Mouse (Mus musculus): ENCODE data around the gene Hist2h2be. TPM values are rescaled to one million over a fixed set of nuclear protein-coding genes. Genes with fewer than 3 reads are reported as not detected.
"Not testable (repeated sequence)": the region's sequence is repeated elsewhere in the genome, so short reads cannot be mapped to it uniquely, and the experiment has no call there.

The Hist2h2be gene
- polyA plus RNA-seq, 1 experiment from 2014 or later, result 3.5 TPM

DNA sequence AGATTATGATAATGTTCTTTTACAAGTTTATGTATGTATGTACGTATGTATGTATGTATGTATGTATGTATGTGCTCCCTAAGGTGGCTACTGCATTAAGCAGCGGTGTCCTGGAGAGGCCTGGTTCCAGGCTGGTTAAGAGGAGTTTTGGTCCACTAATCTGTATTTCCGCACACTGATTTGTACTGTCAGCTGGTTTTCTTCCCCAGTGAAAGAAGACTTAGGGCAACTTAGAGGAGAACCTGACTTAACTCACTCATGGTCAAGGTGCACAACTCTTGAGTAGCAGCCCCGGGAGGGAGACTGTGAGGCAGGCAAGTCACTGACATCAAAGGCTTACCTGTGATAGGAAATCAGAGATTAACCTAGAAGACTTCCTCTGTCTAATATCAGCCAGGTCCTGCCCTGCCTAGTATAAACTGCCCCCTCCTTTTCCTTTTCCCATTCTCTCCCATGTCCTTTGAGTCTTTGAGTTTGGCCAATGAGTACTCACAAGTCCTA, 16.0 kb downstream of the Hist2h2be start:
- H3K27ac ChIP-seq, result peak overlapping the region; percentile 84; the same call in 1 of the 2 replicates
- H3K4me3 ChIP-seq, result peak overlapping the region; percentile 64
- H3K4me1 ChIP-seq, result peaks cover 15% of the 10 kb centered on the region; the same call in 1 of the 2 replicates
- H3K9me3 ChIP-seq, result no peaks in the 10 kb centered on the region
- 77% methylated on average over 4 of the region's 4 CpGs for WGBS
- H3K27me3 ChIP-seq (ENCODE audit: insufficient read depth, poor library complexity, severe bottlenecking), result no peaks in the 10 kb centered on the region
- DNase-seq (ENCODE audit: low spot score), result peak; percentile 77
- H3K36me3 ChIP-seq, result no peaks in the 10 kb centered on the region

DNA sequence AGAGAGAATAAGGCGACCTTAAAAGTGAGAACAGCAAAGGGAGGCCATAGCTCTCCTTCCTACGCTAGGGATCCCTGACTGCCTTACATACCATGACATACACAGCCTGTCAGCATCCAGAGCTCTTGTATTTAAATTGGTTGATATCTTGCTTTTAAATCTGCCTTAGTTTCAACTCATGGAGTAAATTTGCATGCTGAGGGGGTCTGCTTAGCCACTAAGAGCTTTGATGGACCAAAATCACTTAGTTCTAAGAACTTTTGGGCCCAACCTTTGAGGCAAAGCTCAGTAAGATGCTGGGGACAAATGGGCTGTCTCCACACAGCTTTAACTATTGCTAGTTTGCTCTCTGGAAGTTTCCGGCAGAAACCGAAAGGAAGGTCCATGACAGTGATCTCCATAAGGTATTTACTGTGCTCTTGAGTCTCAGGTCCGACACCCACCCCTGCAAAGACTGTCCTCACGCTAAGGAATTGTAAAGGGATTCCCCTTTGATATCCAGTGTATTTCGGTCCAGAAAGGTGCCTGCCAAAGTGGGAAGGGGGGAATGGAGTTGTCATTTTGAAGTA, 16.5 kb downstream of the Hist2h2be start:
- Histone ChIP-seq H3K27me3 (ENCODE audit: insufficient read depth, poor library complexity, severe bottlenecking) (no peaks in the 10 kb centered on the region), H3K4me3 (peak overlapping the region; percentile 64), H3K27ac (peak overlapping the region; percentile 84), H3K36me3 (no peaks in the 10 kb centered on the region), H3K4me1 (peaks cover 15% of the 10 kb centered on the region; the same call in 1 of the 2 replicates), H3K9me3 (no peaks in the 10 kb centered on the region)
- 28% methylated on average over 7 of the region's 7 CpGs for WGBS
- DNase-seq (ENCODE audit: low spot score), result no peak

DNA sequence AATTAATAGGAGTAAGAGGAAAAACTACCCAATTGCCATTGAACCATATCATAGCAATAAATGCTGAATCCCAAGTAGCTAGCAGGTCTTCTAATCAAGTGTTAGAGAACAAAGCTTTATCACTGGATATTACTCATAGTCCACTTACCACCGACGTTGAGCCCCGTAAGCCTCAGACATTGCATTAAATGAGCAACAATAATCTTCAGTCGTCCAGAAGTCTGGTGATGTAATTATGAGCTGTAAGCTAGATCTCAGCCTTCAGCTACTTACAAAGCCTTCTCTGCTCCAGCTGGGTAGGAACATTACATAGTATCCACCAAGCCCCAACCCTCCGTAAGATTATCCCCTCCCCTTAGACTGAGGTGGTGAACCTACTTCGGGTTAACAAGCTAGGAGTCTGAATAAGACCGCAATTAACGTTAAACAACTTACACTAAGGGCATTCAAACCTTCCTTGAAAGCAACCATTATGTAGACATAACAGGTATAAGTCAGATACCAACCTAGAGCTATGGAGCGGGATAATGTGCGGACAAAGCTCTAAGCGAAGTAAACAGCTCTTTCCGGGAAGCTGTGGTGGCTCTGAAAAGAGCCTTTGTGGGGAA, 17.1 kb downstream of the Hist2h2be start:
- DNase-seq (ENCODE audit: low spot score), result no peak
- Histone ChIP-seq H3K4me1 (peaks cover 15% of the 10 kb centered on the region; the same call in 1 of the 2 replicates), H3K36me3 (no peaks in the 10 kb centered on the region), H3K27me3 (ENCODE audit: insufficient read depth, poor library complexity, severe bottlenecking) (no peaks in the 10 kb centered on the region), H3K27ac (peak overlapping the region; percentile 84), H3K4me3 (peak overlapping the region; percentile 64), H3K9me3 (no peaks in the 10 kb centered on the region)
- WGBS, result 2% methylated on average over 12 of the region's 12 CpGs

DNA sequence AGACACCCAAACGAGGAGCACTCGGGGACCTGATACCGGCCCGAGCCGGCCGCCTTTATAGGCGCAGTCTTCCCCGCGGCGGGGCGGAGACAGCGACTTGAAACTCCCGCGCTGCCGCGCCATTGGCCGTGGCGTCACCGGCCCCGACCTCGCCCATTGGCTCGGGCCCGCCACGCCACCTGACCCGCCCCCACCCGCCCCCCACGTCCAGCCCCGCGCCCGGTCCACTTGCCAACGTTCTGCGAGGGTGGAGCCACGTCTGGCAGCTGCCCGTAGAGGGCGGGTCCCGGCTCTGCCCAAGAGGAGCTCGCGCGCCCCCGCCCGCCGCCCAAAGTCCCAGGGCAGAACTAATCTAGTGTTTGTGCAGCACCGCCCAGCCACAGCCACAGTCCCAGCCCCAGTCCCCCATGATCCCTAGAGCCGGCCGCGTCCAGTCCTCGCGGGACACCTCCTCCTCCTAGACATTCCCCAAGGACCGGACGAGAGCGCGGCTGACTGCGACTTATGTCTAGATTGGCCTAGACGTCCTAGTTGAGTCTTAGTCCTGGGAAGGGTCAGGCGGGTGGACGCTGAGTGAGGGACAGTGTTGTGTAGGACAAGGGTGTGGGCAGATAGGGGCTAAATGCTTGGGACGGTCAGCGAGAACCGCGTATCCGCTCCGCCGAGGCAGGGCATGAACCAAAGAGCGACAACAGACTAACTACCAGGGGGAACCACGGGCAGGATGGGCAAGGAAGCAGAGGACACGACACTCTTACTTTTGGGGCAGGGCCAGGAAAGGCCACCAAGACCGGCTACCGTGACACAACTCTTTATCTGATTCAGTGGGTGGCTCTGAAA, 18.3 kb downstream of the Hist2h2be start, which contains the start of gene Hist2h3c2:
Hist2h3c2 (minus strand) TSS at position 174 of the 840 bp plus-strand sequence.
- not testable (repeated sequence) for H3K27me3 ChIP-seq (ENCODE audit: insufficient read depth, poor library complexity, severe bottlenecking); H3K9me3 ChIP-seq; DNase-seq (ENCODE audit: low spot score); H3K36me3 ChIP-seq
- H3K4me3 ChIP-seq, result peak within 1 kb of the TSS; percentile 64
- peak within 1 kb of the TSS; percentile 84 for H3K27ac ChIP-seq
- under 1% methylated on average over 11 of the region's 68 CpGs for WGBS
- peaks cover 21% of the 10 kb centered on the region for H3K4me1 ChIP-seq

DNA sequence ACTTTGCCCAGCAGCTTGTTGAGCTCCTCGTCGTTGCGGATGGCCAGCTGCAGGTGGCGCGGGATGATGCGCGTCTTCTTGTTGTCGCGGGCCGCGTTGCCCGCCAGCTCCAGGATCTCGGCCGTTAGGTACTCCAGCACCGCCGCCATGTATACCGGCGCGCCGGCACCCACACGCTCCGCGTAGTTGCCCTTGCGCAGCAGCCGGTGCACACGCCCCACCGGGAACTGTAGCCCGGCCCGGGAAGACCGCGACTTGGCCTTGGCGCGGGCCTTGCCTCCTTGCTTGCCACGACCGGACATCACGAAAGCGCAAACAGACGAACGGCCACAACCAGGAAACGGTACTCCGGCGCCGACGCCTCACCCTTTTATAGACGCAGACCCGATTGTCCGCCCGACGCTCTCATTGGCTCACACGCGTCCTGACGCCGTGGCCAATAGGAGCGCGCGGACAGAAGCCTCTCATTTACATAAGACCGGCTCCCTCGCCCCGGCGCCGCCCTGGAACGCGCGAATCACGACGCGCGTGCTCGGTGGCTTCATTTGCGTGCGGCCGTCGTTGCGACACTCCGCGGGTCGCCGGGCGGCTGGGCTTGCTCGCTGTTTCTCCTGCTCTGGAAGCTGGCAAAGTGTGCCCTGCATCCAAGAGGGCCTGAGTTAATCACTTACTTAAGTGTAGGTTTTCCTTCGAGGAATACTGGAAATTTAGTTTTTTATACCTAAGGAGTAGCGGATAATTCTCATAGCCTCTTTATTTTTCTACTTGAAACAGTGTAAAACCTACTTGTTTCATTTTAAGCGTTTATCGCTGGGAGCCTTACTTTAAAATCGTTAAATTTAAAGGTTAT, 19.3 kb downstream of the Hist2h2be start, which contains the start of gene Hist2h2aa2:
Hist2h2aa2 (minus strand) TSS at position 328 of the 850 bp plus-strand sequence.
- Histone ChIP-seq H3K27ac (peak within 1 kb of the TSS; percentile 82), H3K4me3 (peak within 1 kb of the TSS; percentile 41), H3K4me1 (peaks cover 27% of the 10 kb centered on the region)
- H3K27me3 ChIP-seq (ENCODE audit: insufficient read depth, poor library complexity, severe bottlenecking); H3K36me3 ChIP-seq; H3K9me3 ChIP-seq: not testable (repeated sequence)
- peak; percentile 88 for DNase-seq (ENCODE audit: low spot score)
- 4% methylated on average over 31 of the region's 85 CpGs for WGBS

DNA sequence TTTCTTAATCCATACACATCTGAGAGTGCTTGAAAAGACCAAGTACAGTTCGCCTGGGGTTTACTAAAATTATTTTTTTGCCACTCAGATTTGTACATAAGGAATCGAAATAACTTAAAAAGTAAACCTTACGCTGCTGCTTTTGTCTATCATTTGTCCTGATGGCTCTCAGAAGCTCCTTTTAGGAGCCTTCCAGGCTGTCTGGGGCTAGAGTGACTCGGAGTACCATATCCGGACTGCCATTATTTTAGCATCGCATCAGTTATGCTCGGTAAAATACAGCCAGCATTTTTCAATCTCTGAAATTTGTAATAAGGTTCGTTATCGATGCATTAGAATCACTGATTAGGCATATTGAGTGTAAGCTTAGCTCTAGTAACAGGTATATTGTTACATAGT, 19.9 kb downstream of the Hist2h2be start:
- Histone ChIP-seq H3K27ac (peak overlapping the region; percentile 82), H3K4me3 (peak overlapping the region; percentile 31), H3K9me3 (no peaks in the 10 kb centered on the region), H3K4me1 (peaks cover 27% of the 10 kb centered on the region), H3K27me3 (ENCODE audit: insufficient read depth, poor library complexity, severe bottlenecking) (no peaks in the 10 kb centered on the region), H3K36me3 (no peaks in the 10 kb centered on the region)
- DNase-seq (ENCODE audit: low spot score), result no peak
- 83% methylated on average over 9 of the region's 9 CpGs for WGBS

DNA sequence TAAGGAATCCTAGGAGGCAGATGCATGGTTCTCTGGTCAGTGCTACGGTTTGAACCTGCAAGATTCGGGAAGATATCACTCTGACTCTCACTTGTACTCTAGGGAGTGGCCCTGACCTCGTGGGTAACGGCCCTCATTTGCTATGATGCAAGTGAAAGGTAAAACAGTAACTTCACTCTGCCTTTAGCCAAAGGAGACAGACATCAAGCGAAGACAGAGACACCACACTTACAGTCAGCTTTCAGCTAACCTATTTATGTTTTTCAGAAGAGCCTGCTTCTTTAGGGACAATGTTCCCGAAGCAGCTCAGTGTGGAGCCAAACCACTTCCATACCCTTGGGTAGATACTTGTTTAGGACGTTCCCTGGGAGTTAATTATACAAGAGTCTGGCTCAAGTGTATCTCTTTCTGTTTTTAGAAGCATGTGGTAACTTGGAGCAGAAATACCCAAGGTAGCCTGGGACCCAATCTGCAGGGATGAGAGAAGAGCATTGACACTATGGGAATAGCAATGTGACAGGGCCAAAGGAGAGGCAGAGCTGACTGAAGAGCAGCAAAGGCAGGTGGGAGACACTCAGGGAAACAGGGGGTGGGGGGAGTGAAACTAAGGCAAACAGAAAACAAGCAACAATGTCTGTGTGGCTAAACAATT, 23.1 kb downstream of the Hist2h2be start:
- no peaks in the 10 kb centered on the region for H3K27me3 ChIP-seq (ENCODE audit: insufficient read depth, poor library complexity, severe bottlenecking)
- 73% methylated on average over 7 of the region's 7 CpGs for WGBS
- peak overlapping the region; percentile 59 for H3K4me3 ChIP-seq
- H3K9me3 ChIP-seq, result no peaks in the 10 kb centered on the region
- no peaks in the 10 kb centered on the region for H3K36me3 ChIP-seq
- H3K4me1 ChIP-seq, result peaks cover 35% of the 10 kb centered on the region
- peak overlapping the region; percentile 95 for H3K27ac ChIP-seq
- no peak for DNase-seq (ENCODE audit: low spot score)

DNA sequence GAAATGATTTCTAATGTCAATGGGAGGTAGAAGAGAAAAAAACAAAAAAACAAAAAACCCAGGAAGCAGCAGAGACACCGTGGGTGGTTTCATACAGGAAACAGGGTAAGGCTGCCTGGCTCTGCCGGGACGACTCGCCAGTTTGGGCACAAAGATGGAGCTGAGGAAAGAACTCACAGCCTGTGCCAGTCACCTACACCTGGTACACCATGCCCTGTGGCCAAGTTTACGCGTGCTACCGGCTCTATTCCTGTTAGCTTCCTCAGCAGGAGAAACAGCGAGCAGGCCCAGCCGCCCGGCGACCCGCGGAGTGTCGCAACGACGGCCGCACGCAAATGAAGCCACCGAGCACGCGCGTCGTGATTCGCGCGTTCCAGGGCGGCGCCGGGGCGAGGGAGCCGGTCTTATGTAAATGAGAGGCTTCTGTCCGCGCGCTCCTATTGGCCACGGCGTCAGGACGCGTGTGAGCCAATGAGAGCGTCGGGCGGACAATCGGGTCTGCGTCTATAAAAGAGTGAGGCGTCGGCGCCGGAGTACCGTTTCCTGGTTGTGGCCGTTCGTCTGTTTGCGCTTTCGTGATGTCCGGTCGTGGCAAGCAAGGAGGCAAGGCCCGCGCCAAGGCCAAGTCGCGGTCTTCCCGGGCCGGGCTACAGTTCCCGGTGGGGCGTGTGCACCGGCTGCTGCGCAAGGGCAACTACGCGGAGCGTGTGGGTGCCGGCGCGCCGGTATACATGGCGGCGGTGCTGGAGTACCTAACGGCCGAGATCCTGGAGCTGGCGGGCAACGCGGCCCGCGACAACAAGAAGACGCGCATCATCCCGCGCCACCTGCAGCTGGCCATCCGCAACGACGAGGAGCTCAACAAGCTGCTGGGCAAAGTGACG, 24.3 kb downstream of the Hist2h2be start, which contains the start of gene Hist2h2aa1:
Hist2h2aa1 (plus strand) TSS at position 495 of the 884 bp plus-strand sequence.
- not testable (repeated sequence) for H3K36me3 ChIP-seq; H3K9me3 ChIP-seq; H3K27me3 ChIP-seq (ENCODE audit: insufficient read depth, poor library complexity, severe bottlenecking)
- H3K27ac ChIP-seq, result peak within 1 kb of the TSS; percentile 95
- peak within 1 kb of the TSS; percentile 59 for H3K4me3 ChIP-seq
- under 1% methylated on average over 43 of the region's 88 CpGs for WGBS
- peak; percentile 93 for DNase-seq (ENCODE audit: low spot score)
- peaks cover 37% of the 10 kb centered on the region for H3K4me1 ChIP-seq

DNA sequence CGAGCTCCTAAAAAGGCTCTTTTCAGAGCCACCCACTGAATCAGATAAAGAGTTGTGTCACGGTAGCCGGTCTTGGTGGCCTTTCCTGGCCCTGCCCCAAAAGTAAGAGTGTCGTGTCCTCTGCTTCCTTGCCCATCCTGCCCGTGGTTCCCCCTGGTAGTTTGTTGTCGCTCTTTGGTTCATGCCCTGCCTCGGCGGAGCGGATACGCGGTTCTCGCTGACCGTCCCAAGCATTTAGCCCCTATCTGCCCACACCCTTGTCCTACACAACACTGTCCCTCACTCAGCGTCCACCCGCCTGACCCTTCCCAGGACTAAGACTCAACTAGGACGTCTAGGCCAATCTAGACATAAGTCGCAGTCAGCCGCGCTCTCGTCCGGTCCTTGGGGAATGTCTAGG, 25.1 kb downstream of the Hist2h2be start:
- under 1% methylated on average over 10 of the region's 21 CpGs for WGBS
- H3K4me3 ChIP-seq, result peak overlapping the region; percentile 35; the same call in 1 of the 2 replicates
- H3K27me3 ChIP-seq (ENCODE audit: insufficient read depth, poor library complexity, severe bottlenecking); H3K36me3 ChIP-seq; DNase-seq (ENCODE audit: low spot score); H3K9me3 ChIP-seq: not testable (repeated sequence)
- H3K27ac ChIP-seq, result peak overlapping the region; percentile 72; the same call in 1 of the 2 replicates
- H3K4me1 ChIP-seq, result peaks cover 39% of the 10 kb centered on the region

DNA sequence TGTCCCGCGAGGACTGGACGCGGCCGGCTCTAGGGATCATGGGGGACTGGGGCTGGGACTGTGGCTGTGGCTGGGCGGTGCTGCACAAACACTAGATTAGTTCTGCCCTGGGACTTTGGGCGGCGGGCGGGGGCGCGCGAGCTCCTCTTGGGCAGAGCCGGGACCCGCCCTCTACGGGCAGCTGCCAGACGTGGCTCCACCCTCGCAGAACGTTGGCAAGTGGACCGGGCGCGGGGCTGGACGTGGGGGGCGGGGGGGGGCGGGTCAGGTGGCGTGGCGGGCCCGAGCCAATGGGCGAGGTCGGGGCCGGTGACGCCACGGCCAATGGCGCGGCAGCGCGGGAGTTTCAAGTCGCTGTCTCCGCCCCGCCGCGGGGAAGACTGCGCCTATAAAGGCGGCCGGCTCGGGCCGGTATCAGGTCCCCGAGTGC, 25.5 kb downstream of the Hist2h2be start, which contains the start of gene Hist2h3c1:
Hist2h3c1 (plus strand) TSS at position 259 of the 430 bp plus-strand sequence.
- 0% methylated on average over 10 of the region's 47 CpGs for WGBS
- not testable (repeated sequence) for H3K27me3 ChIP-seq (ENCODE audit: insufficient read depth, poor library complexity, severe bottlenecking); H3K9me3 ChIP-seq; H3K36me3 ChIP-seq; DNase-seq (ENCODE audit: low spot score)
- H3K27ac ChIP-seq, result peak within 1 kb of the TSS; percentile 87
- H3K4me3 ChIP-seq, result peak within 1 kb of the TSS; percentile 59
- H3K4me1 ChIP-seq, result peaks cover 39% of the 10 kb centered on the region

Data from heart, embryonic 10.5 days (tissue).